Mouse (Mus musculus) ovary, adult 2 months (tissue): ENCODE results near the gene Gm17374. TPM values are rescaled to one million over a fixed set of nuclear protein-coding genes. Genes with fewer than 3 reads are reported as not detected.

Experiments used
- polyA plus RNA-seq: library from polyadenylated mRNA; depleted of rRNA; stranded (reverse); fragments of >200 nt; gene quantifications from 2 replicates; pipeline ENCODE4 v1.2.3, GENCODE M21; 2012; rRNA removed

Gene Gm17374
- polyA plus RNA-seq = not detected in 2 replicates

DNA sequence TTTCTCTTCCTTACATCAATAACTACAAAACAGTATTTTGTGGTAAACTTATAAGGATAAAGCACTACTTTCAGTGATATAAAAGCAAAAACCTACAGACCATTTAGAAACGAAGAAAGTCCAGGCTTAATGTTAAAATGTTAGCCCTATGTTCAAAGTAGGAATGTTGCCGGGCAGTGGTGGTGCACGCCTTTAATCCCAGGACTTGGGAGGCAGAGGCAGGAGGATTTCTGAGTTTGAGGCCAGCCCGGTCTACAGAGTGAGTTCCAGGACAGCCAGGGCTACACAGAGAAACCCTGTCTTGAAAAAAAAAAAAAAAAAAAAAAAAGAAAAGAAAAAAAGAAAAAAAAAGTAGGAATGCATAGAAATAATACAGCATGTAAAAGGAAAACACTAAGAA, at the start of gene Gm17374:
Gm17374 (plus strand) TSS at position 301 of the 400 bp plus-strand sequence.

DNA sequence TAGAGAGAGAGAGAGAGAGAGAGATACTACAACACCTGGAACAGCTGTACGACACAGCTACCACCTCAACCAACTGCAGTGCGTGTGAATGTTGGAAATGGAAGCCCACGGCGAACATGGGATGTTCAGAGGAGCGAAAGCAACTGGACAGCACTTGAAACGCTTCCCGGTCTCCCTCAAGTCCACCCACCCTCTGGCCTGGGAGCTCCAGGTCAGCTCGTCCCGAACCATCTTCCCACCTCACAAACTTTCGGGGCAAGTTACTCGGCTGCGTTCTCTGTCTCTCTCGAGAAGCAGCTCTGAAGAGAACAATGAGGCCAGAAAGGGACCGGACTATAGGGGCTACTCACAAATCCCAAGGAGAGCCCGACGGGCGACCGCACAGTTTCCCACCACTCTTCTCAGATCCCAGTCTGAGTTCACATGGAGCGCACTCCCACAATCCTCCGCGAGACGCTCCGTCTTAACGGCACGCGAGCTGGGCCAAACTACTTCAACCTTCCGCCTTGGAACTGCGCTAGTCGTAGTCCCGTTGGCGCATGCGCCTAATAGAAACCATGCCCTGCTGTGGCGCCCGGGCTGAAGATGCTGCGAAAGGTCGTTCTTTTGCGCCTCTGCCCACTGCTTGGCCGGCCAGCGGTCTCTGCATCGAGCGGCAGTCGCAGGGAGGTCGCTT, 18.4 kb downstream of the Gm17374 start, which contains the start of the genes Esf1 and Ndufaf5:
Esf1 (minus strand) TSS at position 438 of the 676 bp plus-strand sequence.
Ndufaf5 (plus strand) TSS at position 523 of the 676 bp plus-strand sequence.

Other genes with a start within 250 kb of the Gm17374 start
- gene Tasp1, start 85.2 kb upstream of the Gm17374 start, polyA plus RNA-seq = 3.1 and 4.2 TPM in 2 replicates
- gene Esf1, start 18.5 kb downstream of the Gm17374 start, polyA plus RNA-seq = 0.22 and 0.75 TPM in 2 replicates
- gene Ndufaf5, start 18.6 kb downstream of the Gm17374 start, polyA plus RNA-seq = 3.2 and 3.3 TPM in 2 replicates
- not detected in 2 replicates for gene Sel1l2, start 237.7 kb downstream of the Gm17374 start, polyA plus RNA-seq
- 3.7 and 12.2 TPM in 2 replicates for gene Macrod2, start 243.3 kb downstream of the Gm17374 start, polyA plus RNA-seq